Mouse (Mus musculus): Measurements from ENCODE around the gene Acsbg2. TPM values are rescaled to one million over a fixed set of nuclear protein-coding genes. Genes with fewer than 3 reads are reported as not detected.

Gene Acsbg2
- polyA plus RNA-seq, 1 experiment, result not detected

GRCm38 (mm10) chr17:56833381-56833780, 40.9 kb downstream of the Acsbg2 start:
- 100% methylated on average over 1 of the region's 1 CpGs for WGBS

GRCm38 (mm10) chr17:56832918-56833317, 41.3 kb downstream of the Acsbg2 start:
- Histone ChIP-seq H3K27ac (ENCODE audit: insufficient read depth, low read depth, low read length) (no peak overlapping the region), H3K4me3 (ENCODE audit: insufficient read depth, low read depth, low read length) (no peak overlapping the region), H3K4me1 (ENCODE audit: control insufficient read depth, insufficient read depth, low read length) (peaks cover 13% of the 10 kb centered on the region)
- 97% methylated on average over 1 of the region's 1 CpGs for WGBS
- TF ChIP-seq CTCF (IDR thresholded peaks at IDR 0.05; ENCODE audit: insufficient read depth, low read depth, low read length) (no peak), POLR2A (IDR thresholded peaks at IDR 0.05; ENCODE audit: insufficient read depth, low read depth, low read length) (no peak)

More at GRCm38 (mm10) chr17:56833381-56833780, 40.9 kb downstream of the Acsbg2 start:
- TF ChIP-seq CTCF (IDR thresholded peaks at IDR 0.05; ENCODE audit: insufficient read depth, low read depth, low read length) (no peak), POLR2A (IDR thresholded peaks at IDR 0.05; ENCODE audit: insufficient read depth, low read depth, low read length) (no peak)
- no peak overlapping the region for H3K4me3 ChIP-seq (ENCODE audit: insufficient read depth, low read depth, low read length)
- no peak overlapping the region for H3K27ac ChIP-seq (ENCODE audit: insufficient read depth, low read depth, low read length)
- peaks cover 13% of the 10 kb centered on the region for H3K4me1 ChIP-seq (ENCODE audit: control insufficient read depth, insufficient read depth, low read length)

GRCm38 (mm10) chr17:56831111-56831816, 43.0 kb downstream of the Acsbg2 start:
- WGBS, result 1% methylated on average over 42 of the region's 42 CpGs
- Histone ChIP-seq H3K4me1 (ENCODE audit: control insufficient read depth, insufficient read depth, low read length) (peaks cover 13% of the 10 kb centered on the region), H3K4me3 (ENCODE audit: insufficient read depth, low read depth, low read length) (peak overlapping the region; percentile 33), H3K27ac (ENCODE audit: insufficient read depth, low read depth, low read length) (no peak overlapping the region)
- TF ChIP-seq CTCF (IDR thresholded peaks at IDR 0.05; ENCODE audit: insufficient read depth, low read depth, low read length) (no peak), POLR2A (IDR thresholded peaks at IDR 0.05; ENCODE audit: insufficient read depth, low read depth, low read length) (no peak)

DNA sequence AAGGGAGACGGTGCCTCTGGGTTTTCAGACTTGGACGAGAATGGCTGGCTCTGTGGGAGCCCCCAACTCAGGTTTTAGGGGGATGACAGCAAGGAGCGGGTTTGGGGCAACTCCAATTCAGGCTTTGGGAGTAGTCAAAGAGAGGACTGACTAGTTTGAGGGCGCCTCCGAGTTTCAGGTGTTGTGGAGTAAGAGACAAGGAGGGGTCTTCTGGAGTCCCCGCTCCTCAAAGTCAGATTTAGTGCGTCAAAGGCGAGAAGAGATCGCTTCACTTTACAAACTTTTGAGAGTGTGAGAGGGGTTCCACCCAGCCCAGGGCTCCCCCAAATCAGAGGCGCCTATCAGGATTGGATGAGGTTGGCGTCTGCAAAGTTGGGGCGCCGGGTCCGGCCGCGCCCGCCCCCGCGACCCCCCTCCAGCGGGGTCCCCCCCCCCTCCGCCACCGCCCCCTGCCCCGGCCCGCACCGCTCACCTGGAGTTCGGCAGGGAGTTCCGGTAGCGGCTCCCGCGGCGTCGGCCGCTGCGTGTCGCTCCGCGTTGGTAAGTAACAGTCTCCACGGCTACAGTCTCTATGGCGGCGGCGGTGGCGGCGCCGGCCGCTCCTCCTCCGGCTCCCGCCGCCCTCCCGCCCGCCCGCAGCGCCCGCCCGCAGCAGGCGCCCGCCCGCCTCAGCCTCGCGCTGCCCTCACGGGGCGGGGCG, 43.7 kb downstream of the Acsbg2 start, which contains the start of gene Rfx2:
Rfx2 (minus strand) TSS at position 603 of the 700 bp plus-strand sequence.
- peaks cover 13% of the 10 kb centered on the region for H3K4me1 ChIP-seq (ENCODE audit: control insufficient read depth, insufficient read depth, low read length)
- under 1% methylated on average over 60 of the region's 62 CpGs for WGBS
- TF ChIP-seq CTCF (IDR thresholded peaks at IDR 0.05; ENCODE audit: insufficient read depth, low read depth, low read length) (no peak), POLR2A (IDR thresholded peaks at IDR 0.05; ENCODE audit: insufficient read depth, low read depth, low read length) (no peak)
- no peak within 1 kb of the TSS for H3K27ac ChIP-seq (ENCODE audit: insufficient read depth, low read depth, low read length)
- H3K4me3 ChIP-seq (ENCODE audit: insufficient read depth, low read depth, low read length), result peak within 1 kb of the TSS; percentile 43

- Histone ChIP-seq H3K27ac (ENCODE audit: insufficient read depth, low read depth, low read length) (no peak overlapping the region), H3K4me3 (ENCODE audit: insufficient read depth, low read depth, low read length) (peak overlapping the region; percentile 43), H3K4me1 (ENCODE audit: control insufficient read depth, insufficient read depth, low read length) (peaks cover 13% of the 10 kb centered on the region)
- no peak for TF ChIP-seq CTCF (IDR thresholded peaks at IDR 0.05; ENCODE audit: insufficient read depth, low read depth, low read length)
- no peak for TF ChIP-seq POLR2A (IDR thresholded peaks at IDR 0.05; ENCODE audit: insufficient read depth, low read depth, low read length)
- 2% methylated on average over 27 of the region's 27 CpGs for WGBS
Observed at GRCm38 (mm10) chr17:56829795-56830194, 44.5 kb downstream of the Acsbg2 start.

GRCm38 (mm10) chr17:56829171-56829570, 45.1 kb downstream of the Acsbg2 start:
- no peak overlapping the region for H3K27ac ChIP-seq (ENCODE audit: insufficient read depth, low read depth, low read length)
- H3K4me1 ChIP-seq (ENCODE audit: control insufficient read depth, insufficient read depth, low read length), result peaks cover 13% of the 10 kb centered on the region
- 50% methylated on average over 11 of the region's 11 CpGs for WGBS
- TF ChIP-seq CTCF (IDR thresholded peaks at IDR 0.05; ENCODE audit: insufficient read depth, low read depth, low read length), result no peak
- TF ChIP-seq POLR2A (IDR thresholded peaks at IDR 0.05; ENCODE audit: insufficient read depth, low read depth, low read length), result no peak
- no peak overlapping the region for H3K4me3 ChIP-seq (ENCODE audit: insufficient read depth, low read depth, low read length)

- no peak overlapping the region for H3K27ac ChIP-seq (ENCODE audit: insufficient read depth, low read depth, low read length)
- 86% methylated on average over 2 of the region's 2 CpGs for WGBS
- no peak for TF ChIP-seq POLR2A (IDR thresholded peaks at IDR 0.05; ENCODE audit: insufficient read depth, low read depth, low read length)
- TF ChIP-seq CTCF (IDR thresholded peaks at IDR 0.05; ENCODE audit: insufficient read depth, low read depth, low read length), result no peak
- peaks cover 13% of the 10 kb centered on the region for H3K4me1 ChIP-seq (ENCODE audit: control insufficient read depth, insufficient read depth, low read length)
- no peak overlapping the region for H3K4me3 ChIP-seq (ENCODE audit: insufficient read depth, low read depth, low read length)
Observed at GRCm38 (mm10) chr17:56826718-56827117, 47.5 kb downstream of the Acsbg2 start.

GRCm38 (mm10) chr17:56823352-56823751, 50.9 kb downstream of the Acsbg2 start:
- Histone ChIP-seq H3K27ac (ENCODE audit: insufficient read depth, low read depth, low read length) (no peak overlapping the region), H3K4me3 (ENCODE audit: insufficient read depth, low read depth, low read length) (no peak overlapping the region), H3K4me1 (ENCODE audit: control insufficient read depth, insufficient read depth, low read length) (peaks cover 14% of the 10 kb centered on the region)
- 73% methylated on average over 2 of the region's 2 CpGs for WGBS
- TF ChIP-seq POLR2A (IDR thresholded peaks at IDR 0.05; ENCODE audit: insufficient read depth, low read depth, low read length), result no peak

DNA sequence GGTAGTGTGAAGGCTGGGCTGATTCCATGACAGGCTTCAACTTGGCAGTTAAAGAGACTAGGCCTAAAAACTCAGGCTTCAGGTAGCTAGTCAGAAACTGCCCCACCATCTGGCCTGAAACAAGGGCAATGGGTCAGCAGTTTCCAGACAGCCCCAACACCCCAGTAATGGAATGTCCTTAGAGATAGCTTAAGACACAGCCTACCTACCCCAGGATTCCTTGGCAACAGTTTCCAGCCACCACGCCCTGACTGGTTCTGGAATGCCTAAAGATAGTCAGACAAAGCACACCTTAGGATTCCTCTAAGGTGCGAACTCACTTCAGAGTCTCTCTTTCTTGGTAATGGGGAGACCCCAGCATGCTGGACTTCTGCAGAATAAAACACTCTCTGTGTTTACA, 51.9 kb downstream of the Acsbg2 start:
- H3K4me1 ChIP-seq (ENCODE audit: control insufficient read depth, insufficient read depth, low read length), result peaks cover 17% of the 10 kb centered on the region
- TF ChIP-seq CTCF (IDR thresholded peaks at IDR 0.05; ENCODE audit: insufficient read depth, low read depth, low read length) (no peak), POLR2A (IDR thresholded peaks at IDR 0.05; ENCODE audit: insufficient read depth, low read depth, low read length) (no peak)

More for the DNA sequence above, 51.9 kb downstream of the Acsbg2 start:
- Histone ChIP-seq H3K27ac (ENCODE audit: insufficient read depth, low read depth, low read length) (no peak overlapping the region), H3K4me3 (ENCODE audit: insufficient read depth, low read depth, low read length) (no peak overlapping the region)
- 93% methylated on average over 2 of the region's 2 CpGs for WGBS
